Mouse (Mus musculus): ENCODE measurements at regions not wholly inside any gene's neighbourhood (a gene's known extent, or its start where the extent isn't known, plus 50 kb on each side); places are given as distances from the start of the nearest gene placed in this dataset.
"Not testable (repeated sequence)": the region's sequence is repeated elsewhere in the genome, so short reads cannot be mapped to it uniquely, and the experiment has no call there.

DNA sequence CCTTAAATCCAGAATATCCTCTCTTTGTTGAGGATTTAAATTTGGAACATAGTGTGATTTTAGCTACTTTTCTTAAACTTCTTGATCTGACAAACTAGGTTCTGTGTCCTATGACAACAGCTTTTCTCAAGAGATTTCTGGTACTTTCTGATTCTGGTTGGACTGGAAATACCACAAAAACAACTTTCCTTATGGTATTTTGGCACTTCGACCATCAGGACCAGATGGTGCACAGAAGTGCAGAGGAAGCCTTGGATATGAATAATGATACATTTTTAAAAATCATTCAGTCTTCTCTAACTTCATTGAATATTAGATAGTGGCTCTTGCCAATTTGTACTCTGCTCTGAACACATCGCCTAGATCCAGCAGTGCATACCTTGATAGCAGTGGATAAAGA lies 303.8 kb upstream of the Flrt2 start:
- peak; percentile 5 for DNase-seq

- no peak for DNase-seq
Measured at GRCm38 (mm10) chr12:95392821-95393220, 299.2 kb upstream of the Flrt2 start.

DNA sequence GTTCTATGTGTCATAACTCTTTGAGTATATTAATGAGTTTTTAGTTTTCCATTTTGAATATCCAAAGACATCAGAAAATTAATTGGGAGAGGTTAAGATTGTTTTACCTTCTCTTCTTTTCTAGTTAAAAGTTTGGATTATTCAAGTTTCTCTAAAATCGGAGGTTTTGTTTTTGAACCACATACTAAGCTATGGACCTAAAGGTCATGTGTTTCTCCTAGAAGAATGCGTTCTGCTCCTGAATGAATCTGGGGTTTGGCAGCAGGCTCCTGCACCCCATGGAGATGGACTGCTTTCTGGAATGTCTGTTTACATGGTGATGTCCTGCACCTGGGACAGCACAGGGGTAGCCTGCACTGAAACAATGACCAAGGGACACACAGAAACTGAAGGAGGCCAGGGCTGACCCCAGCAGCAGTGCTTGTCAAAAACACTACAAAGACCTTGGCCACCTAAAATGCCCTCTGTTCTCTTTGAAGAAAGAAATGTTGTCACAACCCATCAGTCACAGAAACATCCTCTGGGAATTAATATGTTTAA lies 297.0 kb upstream of the Flrt2 start:
- DNase-seq = no peak

GRCm38 (mm10) chr12:95420861-95421260 lies 271.2 kb upstream of the Flrt2 start:
- no peak for DNase-seq

- DNase-seq = no peak
Measured at GRCm38 (mm10) chr12:95424739-95425138, 267.3 kb upstream of the Flrt2 start.

- DNase-seq = no peak
Measured at GRCm38 (mm10) chr12:95437226-95437625, 254.8 kb upstream of the Flrt2 start.

GRCm38 (mm10) chr12:95457480-95457879 lies 234.5 kb upstream of the Flrt2 start:
- no peak for DNase-seq

- DNase-seq = no peak
Measured at GRCm38 (mm10) chr12:95466502-95467490, 225.2 kb upstream of the Flrt2 start.

DNA sequence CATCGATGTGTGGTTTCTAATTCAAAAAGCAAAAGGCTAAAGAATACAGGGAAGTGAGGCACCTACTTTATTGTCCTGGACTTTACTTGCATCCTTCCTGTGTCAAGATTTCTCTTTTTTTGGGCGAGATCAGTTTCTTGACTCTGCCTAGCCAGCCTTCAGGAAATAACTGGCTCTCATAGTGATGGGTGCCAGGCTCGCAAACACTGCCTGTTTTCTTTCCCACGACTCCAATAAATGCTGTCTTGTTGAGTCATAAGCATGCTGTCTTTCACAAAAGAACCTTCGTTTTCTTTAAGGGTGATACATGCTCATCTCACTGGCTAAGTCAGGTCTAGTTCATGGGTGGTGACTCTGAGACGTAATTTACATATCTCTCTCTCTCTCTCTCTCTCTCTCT lies 222.1 kb upstream of the Flrt2 start:
- DNase-seq = no peak

GRCm38 (mm10) chr12:95486502-95486901 lies 205.5 kb upstream of the Flrt2 start:
- DNase-seq = no peak

DNA sequence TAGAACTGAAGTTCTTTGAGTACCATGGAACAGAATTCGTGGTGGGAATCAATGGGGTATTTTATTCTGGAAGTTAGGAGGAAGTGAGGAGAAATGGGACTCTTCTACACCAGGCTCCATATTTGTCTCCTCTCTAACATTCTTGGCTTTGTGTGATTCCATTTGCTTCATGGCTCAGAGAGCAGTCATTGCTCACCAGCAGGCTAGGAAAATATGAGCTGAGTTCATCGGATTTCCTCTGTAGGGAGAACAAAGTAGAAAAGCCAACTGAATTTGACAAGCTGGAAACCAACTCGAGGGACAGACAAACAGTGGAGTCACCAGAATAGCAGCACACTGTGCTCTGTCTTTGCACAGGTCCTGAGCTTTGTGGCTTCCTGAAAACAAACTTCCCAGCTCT lies 203.7 kb upstream of the Flrt2 start:
- no peak for DNase-seq

GRCm38 (mm10) chr12:95489374-95489773 lies 202.7 kb upstream of the Flrt2 start:
- no peak for DNase-seq

DNA sequence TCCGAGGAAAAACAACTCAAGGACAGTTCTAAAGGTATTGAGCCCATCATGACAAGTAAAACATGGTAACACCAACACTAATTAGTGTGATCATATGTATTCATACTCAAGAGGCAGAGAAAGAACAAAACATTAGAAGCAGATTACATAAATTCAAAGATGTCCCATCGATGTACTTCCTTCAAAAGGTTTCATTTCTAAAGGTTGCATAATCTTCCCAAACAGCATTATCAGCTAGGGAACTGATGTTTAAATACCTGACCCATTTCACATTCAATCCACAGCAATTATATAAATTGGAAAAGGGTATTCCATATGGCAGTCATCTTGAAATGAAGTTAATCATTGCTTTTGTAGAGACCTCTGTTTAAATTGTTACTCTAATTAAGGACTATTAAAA lies 202.2 kb upstream of the Flrt2 start:
- DNase-seq = no peak

DNA sequence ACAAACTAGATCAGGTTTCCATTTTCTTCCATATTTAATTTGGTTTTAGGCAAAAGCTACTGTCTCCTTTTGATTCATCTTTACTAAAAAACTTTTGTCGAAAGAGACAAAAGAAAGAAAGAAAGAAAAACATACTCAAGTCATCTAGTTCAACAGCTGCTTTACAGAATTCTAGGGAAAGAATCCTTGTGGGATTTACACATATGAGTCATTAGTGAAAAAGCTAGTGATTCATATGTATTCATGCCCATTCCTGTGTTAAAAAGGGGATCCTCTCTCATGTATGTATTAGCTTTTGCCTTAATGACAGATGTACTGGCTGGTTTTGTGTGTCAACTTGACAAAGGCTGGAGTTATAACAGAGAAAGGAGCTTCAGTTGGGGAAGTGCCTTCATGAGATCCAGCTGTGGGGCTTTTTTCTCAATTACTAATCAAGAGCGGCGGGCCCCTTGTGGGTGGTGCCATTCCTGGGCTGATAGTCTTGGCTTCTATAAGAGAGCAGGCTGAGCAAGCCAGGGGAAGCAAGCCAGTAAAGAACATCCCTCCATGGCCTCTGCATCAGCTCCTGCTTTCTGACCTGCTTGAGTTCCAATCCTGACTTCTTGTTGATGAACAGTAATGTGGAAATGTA lies 200.1 kb upstream of the Flrt2 start:
- DNase-seq = not testable (repeated sequence)

DNA sequence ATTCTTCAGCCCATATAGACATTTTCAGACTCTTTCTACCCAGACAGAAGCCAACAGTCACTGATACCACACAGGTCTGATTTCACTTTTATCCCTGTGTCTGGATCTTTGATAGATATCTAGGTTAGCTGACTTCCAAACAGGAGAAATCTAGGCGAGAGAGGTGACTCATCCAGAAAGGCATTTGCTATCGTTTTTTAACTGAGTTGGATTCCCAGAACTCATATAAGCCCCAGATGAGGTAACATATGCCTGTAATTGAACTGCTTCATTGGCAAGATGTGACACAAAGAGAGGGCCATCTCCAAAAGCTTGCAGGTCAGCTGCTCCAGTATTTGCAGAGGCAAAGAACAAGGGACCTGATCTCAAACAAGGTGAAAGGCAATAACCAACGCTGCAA lies 190.6 kb upstream of the Flrt2 start:
- no peak for DNase-seq

DNA sequence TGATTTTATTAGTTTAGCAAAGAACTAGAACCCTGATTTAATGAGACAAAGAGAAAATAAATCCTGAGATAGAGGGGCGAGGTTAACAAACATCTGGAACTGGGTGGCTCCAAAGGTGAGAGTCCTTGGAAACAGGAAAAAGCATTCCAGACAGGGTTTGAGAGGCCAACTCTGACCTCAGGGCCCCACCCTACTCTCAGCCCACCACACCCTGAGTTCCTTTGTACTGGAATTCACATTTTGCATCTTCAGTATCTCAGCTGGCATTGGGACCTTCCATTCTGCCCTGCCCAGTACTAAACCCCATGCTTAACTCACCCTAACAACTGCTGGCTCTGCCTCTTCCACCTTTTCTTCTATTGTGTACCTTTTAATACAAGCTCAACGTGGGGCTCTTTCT lies 172.0 kb upstream of the Flrt2 start:
- no peak for DNase-seq

GRCm38 (mm10) chr12:95522052-95522451 lies 170.0 kb upstream of the Flrt2 start:
- DNase-seq = no peak

- no peak for DNase-seq
Measured at GRCm38 (mm10) chr12:95533888-95534639, 158.0 kb upstream of the Flrt2 start.

- DNase-seq = no peak
Measured at GRCm38 (mm10) chr12:95547301-95547700, 144.7 kb upstream of the Flrt2 start.

- DNase-seq = no peak
Measured at GRCm38 (mm10) chr12:95553129-95553528, 138.9 kb upstream of the Flrt2 start.

DNA sequence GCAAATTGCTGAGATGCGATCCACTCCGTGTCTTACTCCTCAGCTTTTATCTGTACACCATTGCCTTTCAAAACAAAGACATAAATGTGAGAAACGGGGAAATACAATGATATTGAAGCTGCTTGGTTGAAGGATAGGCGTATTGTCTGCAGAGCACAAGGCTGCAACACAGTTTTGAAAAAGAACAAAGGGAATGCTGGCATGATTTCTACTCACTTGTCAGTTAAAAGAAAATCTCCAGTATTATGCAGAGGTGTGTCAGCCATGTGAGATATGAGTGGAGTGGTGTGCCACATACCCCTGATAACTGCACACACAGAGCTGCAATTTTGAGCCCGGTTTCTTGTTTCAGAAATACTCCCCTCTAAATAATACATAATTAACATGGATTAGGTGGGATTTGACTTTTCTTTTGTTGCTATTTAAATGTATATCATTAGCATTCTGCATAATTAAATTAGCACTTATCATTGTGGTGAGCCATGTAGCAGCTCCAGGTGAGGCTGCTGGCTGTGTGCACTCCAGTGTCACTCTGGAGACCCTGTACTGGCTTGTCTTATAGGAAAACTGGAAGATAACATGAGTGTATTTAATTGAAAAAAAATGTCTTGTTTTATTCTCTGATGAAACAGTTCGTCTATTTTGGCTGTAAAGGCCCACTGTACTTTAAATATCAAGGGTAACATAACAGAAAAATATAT lies 133.2 kb upstream of the Flrt2 start:
- DNase-seq = no peak

GRCm38 (mm10) chr12:95563431-95563830 lies 128.6 kb upstream of the Flrt2 start:
- no peak for DNase-seq

- no peak for DNase-seq
Measured at GRCm38 (mm10) chr12:95576772-95577171, 115.3 kb upstream of the Flrt2 start.

All from right cerebral cortex, postnatal 4 days (tissue).